Mouse (Mus musculus) embryonic fibroblast, embryonic 13.5 days (primary cell): ENCODE measurements at regions not wholly inside any gene's neighbourhood (a gene's known extent, or its start where the extent isn't known, plus 50 kb on each side); places are given as distances from the start of the nearest gene placed in this dataset.

ENCODE experiments used
- H3K27ac ChIP-seq: 2 replicates; pipeline ENCODE4 v1.5.1; 2012; ENCODE audit warnings: low read length, control low read depth, inconsistent platforms; ENCODE audit not compliant: insufficient read depth
- H3K4me1 ChIP-seq: 2 replicates; pipeline ENCODE4 v1.6.1; 2011; ENCODE audit warnings: low read length; ENCODE audit not compliant: control insufficient read depth, insufficient read depth
- H3K4me3 ChIP-seq: 2 replicates; pipeline ENCODE4 v1.5.1; 2011; ENCODE audit warnings: mild to moderate bottlenecking, control low read depth, low read length; ENCODE audit not compliant: insufficient read depth
- CTCF ChIP-seq: IDR thresholded peaks from 2 replicates; pipeline ENCODE4 v1.5.1; 2011; ENCODE audit warnings: mild to moderate bottlenecking, control low read depth, low read length, moderate library complexity, borderline replicate concordance; ENCODE audit not compliant: insufficient read depth
- POLR2A ChIP-seq: IDR thresholded peaks from 2 replicates; pipeline ENCODE4 v1.6.1; 2011; ENCODE audit warnings: low read depth, mild to moderate bottlenecking, control low read depth, low read length, moderate library complexity

DNA sequence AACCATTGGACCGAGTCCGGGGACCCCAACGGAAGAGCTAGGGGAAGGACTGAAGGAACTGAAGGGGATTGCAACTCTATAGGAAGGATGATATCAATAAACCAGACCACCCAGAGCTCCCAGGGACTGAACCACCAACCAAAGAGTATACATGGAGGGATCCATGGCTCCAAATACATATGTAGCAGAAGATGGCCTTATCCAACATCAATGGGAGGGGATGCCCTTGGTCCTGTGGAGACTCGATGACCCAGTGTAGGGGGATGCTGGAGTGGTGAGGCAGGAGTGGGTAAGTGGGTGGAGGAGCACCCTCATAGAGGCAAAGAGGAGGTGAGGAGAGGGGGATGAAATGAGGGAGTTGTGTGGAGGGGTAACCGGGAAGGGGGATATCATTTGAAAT lies 54.5 kb upstream of the Slc38a2 start:
- TF ChIP-seq CTCF, result no peak
- TF ChIP-seq POLR2A, result no peak
- H3K4me1 ChIP-seq, result no peaks in the 10 kb centered on the region
- H3K4me3 ChIP-seq, result no peak overlapping the region
- H3K27ac ChIP-seq, result no peak overlapping the region

DNA sequence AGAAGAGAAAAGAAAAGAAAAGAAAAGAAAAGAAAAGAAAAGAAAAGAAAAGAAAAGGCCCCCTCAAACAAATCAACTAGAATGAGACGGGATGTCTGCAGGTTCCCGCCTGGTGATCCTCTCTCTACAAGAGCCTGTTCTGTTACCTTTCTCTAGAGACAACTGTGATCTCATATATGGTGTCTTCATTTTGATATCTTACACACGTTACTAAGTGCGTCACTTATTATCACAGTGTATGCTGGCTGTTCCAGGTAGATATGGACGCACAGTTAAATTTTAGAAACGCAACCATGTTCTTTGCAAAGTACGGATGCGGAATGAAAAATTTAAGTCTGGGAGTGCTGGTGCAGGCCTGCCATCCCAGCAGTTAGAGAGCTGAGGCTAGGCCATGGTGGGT lies 53.2 kb upstream of the Slc38a2 start:
- Histone ChIP-seq H3K4me1 (no peaks in the 10 kb centered on the region), H3K27ac (no peak overlapping the region), H3K4me3 (no peak overlapping the region)
- TF ChIP-seq POLR2A, result no peak
- no peak for TF ChIP-seq CTCF

DNA sequence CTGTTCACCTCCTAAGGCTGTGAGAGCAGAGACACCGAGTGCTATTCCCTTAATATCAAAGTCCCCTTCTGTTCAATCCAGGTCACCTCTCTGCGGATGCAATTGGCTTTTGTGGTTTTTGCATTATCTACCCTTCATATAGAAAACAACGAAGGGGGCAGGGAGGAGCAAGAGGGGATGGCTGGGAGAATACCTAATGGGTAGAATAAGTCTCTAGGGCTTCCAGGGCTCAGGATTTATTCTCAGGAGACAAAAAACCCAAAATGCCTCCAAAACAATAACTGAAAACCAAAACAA lies 52.5 kb upstream of the Slc38a2 start:
- no peak for TF ChIP-seq POLR2A
- no peak for TF ChIP-seq CTCF
- no peak overlapping the region for H3K27ac ChIP-seq
- no peaks in the 10 kb centered on the region for H3K4me1 ChIP-seq
- no peak overlapping the region for H3K4me3 ChIP-seq

DNA sequence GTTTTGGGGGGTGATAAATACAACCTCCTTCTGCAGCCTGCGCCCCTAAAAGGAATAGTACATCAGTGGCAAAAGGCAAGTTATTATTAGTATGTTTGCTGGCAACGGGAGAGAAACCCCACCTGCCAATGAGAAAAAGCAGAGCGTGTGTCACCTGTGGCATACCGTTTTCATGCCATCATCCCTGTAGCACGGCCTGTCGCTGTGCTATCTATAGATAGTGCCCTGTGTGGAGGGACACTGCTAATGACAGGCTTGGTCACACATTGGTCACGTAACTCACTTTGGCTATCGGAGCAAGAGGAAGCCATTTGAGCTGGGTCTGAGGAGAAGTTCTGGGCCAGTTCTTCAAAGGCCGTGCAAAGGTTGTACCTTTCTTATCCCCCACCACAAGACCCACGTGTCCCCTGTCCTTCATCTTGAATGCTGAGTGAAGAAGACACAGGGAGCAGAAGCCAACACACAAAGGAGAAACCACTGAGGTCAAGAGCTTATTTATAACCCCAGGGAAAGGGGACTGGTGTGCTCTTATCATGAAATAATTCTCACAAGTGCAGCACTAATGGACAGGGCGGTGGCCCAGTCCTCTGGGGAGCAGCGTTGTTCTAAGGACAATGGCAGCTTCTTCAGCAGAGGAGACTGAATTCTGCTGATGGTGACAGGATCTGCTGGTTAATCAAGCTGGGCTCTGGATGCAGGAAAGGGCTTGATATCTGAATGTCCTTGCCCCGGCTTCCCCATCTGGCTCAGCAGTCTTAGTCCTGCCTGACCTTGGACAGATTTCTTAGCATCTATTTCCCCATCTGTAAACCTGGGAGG lies 51.9 kb upstream of the Slc38a2 start:
- H3K4me3 ChIP-seq, result no peak overlapping the region
- no peaks in the 10 kb centered on the region for H3K4me1 ChIP-seq
- no peak overlapping the region for H3K27ac ChIP-seq
- TF ChIP-seq POLR2A (no peak), CTCF (no peak)

DNA sequence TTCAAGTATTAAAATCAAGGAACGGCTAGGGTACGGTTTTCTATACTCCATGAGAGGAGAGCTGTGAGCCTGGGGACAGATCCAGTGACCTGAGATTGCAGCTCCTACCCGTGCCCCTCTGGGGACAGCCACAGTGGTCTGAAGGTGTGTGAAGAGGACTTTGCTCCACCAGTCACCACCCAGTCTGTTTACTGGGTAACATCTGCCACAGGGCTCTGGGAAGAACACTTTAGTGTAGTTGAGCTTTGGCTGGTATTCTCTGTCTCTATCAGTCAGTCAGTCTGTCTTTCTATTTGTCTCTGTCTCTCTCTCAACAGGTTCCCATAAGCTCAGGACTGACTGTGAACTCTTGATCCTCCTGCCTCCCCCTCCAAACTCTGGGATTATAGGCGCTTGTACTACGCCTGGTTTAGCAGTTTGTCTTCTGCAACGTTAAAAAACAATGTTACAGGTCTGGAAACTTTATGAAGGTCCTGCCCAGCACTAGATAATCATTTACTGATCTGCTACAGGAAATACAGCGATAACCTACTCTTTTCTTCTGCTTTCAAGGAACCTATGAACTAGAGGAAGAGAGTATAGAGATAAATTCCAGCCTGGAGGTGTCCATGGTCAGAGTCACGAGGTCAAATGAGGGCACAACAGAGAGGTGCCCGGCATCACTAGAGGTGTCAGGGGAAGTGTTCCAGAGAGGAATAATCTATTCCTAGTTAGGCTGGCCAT lies 50.2 kb upstream of the Slc38a2 start:
- no peak for TF ChIP-seq CTCF
- TF ChIP-seq POLR2A, result no peak
- Histone ChIP-seq H3K27ac (no peak overlapping the region), H3K4me3 (no peak overlapping the region), H3K4me1 (no peaks in the 10 kb centered on the region)
